Mouse (Mus musculus) midbrain, embryonic 15.5 days (tissue): ENCODE results near the gene Psmc3ip. TPM values are rescaled to one million over a fixed set of nuclear protein-coding genes. Genes with fewer than 3 reads are reported as not detected.

Experiments used
- ATAC-seq: fragments of 200-750 bp; cut with Nextera tagmentation; replicated peaks from 2 replicates; pipeline ENCODE4 v1.8.0; 2017; ENCODE audit warnings: moderate TSS enrichment
- H3K27ac ChIP-seq: fragments of 300-500 bp; sonication (generic); 2 replicates; pipeline ENCODE4 v1.5.1; 2015; ENCODE audit warnings: mild to moderate bottlenecking, inconsistent platforms
- H3K27me3 ChIP-seq: fragments of 300-500 bp; sonication (generic); replicated peaks from 2 replicates; pipeline ENCODE4 v1.6.1; 2015; ENCODE audit warnings: inconsistent platforms
- H3K36me3 ChIP-seq: fragments of 300-500 bp; sonication (generic); replicated peaks from 2 replicates; pipeline ENCODE4 v1.6.1; 2015; ENCODE audit warnings: inconsistent platforms
- H3K4me1 ChIP-seq: fragments of 300-500 bp; sonication (generic); 2 replicates; pipeline ENCODE4 v1.6.1; 2015; ENCODE audit warnings: inconsistent platforms
- H3K4me2 ChIP-seq: fragments of 300-500 bp; sonication (generic); 2 replicates; pipeline ENCODE4 v1.6.1; 2015; ENCODE audit warnings: inconsistent platforms, mild to moderate bottlenecking, moderate library complexity
- H3K4me3 ChIP-seq: fragments of 300-500 bp; sonication (generic); 2 replicates; pipeline ENCODE4 v1.5.1; 2015; ENCODE audit warnings: mild to moderate bottlenecking, inconsistent platforms
- H3K9ac ChIP-seq: fragments of 300-500 bp; sonication (generic); 2 replicates; pipeline ENCODE4 v1.6.1; 2015; ENCODE audit warnings: mild to moderate bottlenecking, inconsistent platforms
- H3K9me3 ChIP-seq: fragments of 300-500 bp; sonication (generic); 2 replicates; pipeline ENCODE4 v1.6.1; 2016; ENCODE audit warnings: inconsistent platforms
- WGBS: fragments of 180-500 bp; shearing (Covaris S2); methylation state at CpG from one replicate; pipeline ENCODE4 v1.1.7; 2015; ENCODE audit warnings: mixed read lengths; 5-methylcytosine and 5-hydroxymethylcytosine counted together
- polyA plus RNA-seq: library from polyadenylated mRNA; unstranded; fragments of >200 nt; fragmentation: Nextera tagmentation; extraction: Ambion mirVana; gene quantifications from 2 replicates; pipeline ENCODE4 v1.2.1, GENCODE M21; 2015

Gene Psmc3ip
- polyA plus RNA-seq, 1 experiment from 2014 or later: 18.3 TPM

GRCm38 (mm10) chr11:101111178-101111577 is 15.9 kb upstream of the Psmc3ip start:
- no peaks in the 10 kb centered on the region for H3K36me3 ChIP-seq
- no peaks in the 10 kb centered on the region for H3K27me3 ChIP-seq
- no peak overlapping the region for H3K27ac ChIP-seq
- H3K4me2 ChIP-seq: no peak overlapping the region
- no peaks in the 10 kb centered on the region for H3K9me3 ChIP-seq
- no peak for ATAC-seq
- H3K9ac ChIP-seq: no peak overlapping the region
- peaks cover 9% of the 10 kb centered on the region for H3K4me1 ChIP-seq
- 93% methylated on average over 4 of the region's 4 CpGs for WGBS
- no peak overlapping the region for H3K4me3 ChIP-seq

- ATAC-seq: no peak
- H3K4me3 ChIP-seq: no peak overlapping the region
- H3K9ac ChIP-seq: no peak overlapping the region
- peaks cover 5% of the 10 kb centered on the region for H3K4me1 ChIP-seq
- no peaks in the 10 kb centered on the region for H3K27me3 ChIP-seq
- H3K9me3 ChIP-seq: no peaks in the 10 kb centered on the region
- H3K27ac ChIP-seq: no peak overlapping the region
- no peak overlapping the region for H3K4me2 ChIP-seq
- H3K36me3 ChIP-seq: no peaks in the 10 kb centered on the region
- WGBS: 69% methylated on average over 5 of the region's 5 CpGs
These were observed 15.5 kb upstream of the Psmc3ip start for GRCm38 (mm10) chr11:101110708-101111107.

DNA sequence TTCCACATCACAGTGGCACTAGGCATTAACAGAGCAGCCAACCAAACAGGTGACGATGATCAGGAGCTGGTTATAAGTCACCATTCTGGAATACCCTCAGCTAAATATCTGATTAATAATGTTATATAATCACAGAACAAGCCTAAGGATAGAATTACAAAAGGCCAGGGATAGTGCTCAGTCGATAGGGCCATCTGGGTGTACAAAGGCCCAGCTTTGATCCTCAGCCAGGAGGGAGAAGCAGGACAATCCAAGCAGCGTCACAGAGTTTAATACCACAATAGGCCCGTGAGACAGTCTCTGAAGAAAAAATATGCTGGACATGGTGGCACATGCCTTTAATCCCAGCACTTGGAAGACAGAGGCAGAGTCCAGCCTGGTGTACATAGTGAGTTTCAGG is 14.1 kb upstream of the Psmc3ip start:
- H3K4me3 ChIP-seq: no peak overlapping the region
- no peak overlapping the region for H3K27ac ChIP-seq
- H3K9me3 ChIP-seq: no peaks in the 10 kb centered on the region
- no peaks in the 10 kb centered on the region for H3K27me3 ChIP-seq
- no peaks in the 10 kb centered on the region for H3K4me1 ChIP-seq
- 54% methylated on average over 4 of the region's 4 CpGs for WGBS
- ATAC-seq: no peak
- 0 out of 2 replicates have a peak, but pooled peaks cover 3% of the 10 kb centered on the region for H3K36me3 ChIP-seq
- H3K9ac ChIP-seq: no peak overlapping the region
- H3K4me2 ChIP-seq: no peak overlapping the region

- Histone ChIP-seq H3K9ac (no peak overlapping the region), H3K4me3 (no peak overlapping the region), H3K27ac (no peak overlapping the region), H3K36me3 (peaks cover 37% of the 10 kb centered on the region), H3K4me2 (no peak overlapping the region), H3K27me3 (no peaks in the 10 kb centered on the region), H3K9me3 (no peaks in the 10 kb centered on the region), H3K4me1 (no peaks in the 10 kb centered on the region)
- no peak for ATAC-seq
- WGBS: 92% methylated on average over 5 of the region's 5 CpGs
These were observed 7.8 kb upstream of the Psmc3ip start for GRCm38 (mm10) chr11:101103011-101103410.

DNA sequence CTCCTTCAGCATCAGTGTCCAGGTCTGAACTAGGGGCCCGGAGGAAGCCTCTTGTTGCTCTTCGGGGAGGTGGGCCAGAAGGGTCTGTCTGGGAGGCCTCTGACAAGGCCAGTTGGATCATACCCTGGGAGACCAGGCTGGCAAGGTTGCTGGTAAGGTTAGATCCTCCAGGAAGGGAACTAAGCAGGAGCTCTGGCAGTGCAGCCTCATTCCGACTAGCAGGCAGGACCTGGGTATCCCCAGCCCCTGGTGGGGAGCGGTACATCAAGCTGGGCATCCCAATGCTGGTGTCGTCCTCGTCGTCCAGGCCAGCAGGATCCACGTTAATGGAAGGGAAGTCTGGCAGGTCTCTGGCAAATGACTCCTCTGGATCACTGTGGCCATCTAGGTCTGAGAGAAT is 3.0 kb upstream of the Psmc3ip start:
- Histone ChIP-seq H3K9me3 (no peaks in the 10 kb centered on the region), H3K4me3 (no peak overlapping the region), H3K36me3 (peaks cover 47% of the 10 kb centered on the region), H3K4me2 (no peak overlapping the region), H3K27ac (no peak overlapping the region), H3K4me1 (peaks cover 13% of the 10 kb centered on the region), H3K27me3 (no peaks in the 10 kb centered on the region), H3K9ac (no peak overlapping the region)
- ATAC-seq: no peak
- 93% methylated on average over 8 of the region's 8 CpGs for WGBS

DNA sequence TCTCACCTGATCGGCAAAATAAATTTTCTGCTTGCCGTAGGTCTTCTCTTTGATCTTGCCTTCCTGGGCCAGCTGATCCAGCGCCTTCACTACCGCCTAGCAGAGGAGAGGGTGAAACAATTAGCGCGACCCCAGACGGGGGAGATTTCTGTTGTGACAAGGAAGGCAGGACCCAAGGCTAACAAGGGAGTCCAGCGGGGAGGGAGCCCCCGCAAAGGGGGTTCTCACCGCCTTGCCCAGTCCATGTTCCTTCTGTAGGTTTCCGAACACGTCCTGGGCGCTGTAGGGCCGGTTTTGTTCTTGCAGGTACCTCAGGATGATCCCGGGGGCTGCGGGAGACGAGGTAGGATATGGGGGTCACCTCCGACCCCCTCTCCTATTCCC is 314 bp downstream of the Psmc3ip start:
- peak; percentile 53 for ATAC-seq
- Histone ChIP-seq H3K9ac (peak overlapping the region; percentile 39), H3K27ac (peak overlapping the region; percentile 90), H3K4me3 (peak overlapping the region; percentile 68), H3K4me2 (peak overlapping the region; percentile 84), H3K9me3 (no peaks in the 10 kb centered on the region), H3K4me1 (peaks cover 13% of the 10 kb centered on the region), H3K36me3 (peaks cover 58% of the 10 kb centered on the region), H3K27me3 (no peaks in the 10 kb centered on the region)
- 1% methylated on average over 18 of the region's 18 CpGs for WGBS

DNA sequence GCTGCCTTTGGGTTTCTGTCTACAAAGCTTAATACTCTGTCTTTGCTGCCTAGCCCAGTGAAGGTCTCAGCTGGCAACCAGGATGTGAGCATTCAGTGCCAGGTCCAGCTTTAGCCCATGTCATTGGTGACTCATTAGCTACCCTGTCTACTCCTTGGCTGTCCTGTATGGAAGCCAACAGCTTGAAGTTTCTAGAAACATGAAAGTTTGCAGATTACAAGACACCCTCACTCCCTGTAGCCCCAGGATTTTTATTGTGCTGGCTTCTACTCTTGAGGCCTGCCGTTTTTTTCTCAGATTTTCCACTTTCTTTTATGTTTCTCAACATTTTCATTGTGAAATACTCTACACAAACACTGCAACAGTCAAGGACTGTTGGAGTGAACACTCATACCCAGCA is 5.3 kb downstream of the Psmc3ip start:
- Histone ChIP-seq H3K36me3 (peaks cover 35% of the 10 kb centered on the region), H3K9me3 (no peaks in the 10 kb centered on the region), H3K4me3 (no peak overlapping the region), H3K27ac (no peak overlapping the region), H3K4me2 (no peak overlapping the region), H3K4me1 (peaks cover 34% of the 10 kb centered on the region), H3K9ac (no peak overlapping the region), H3K27me3 (no peaks in the 10 kb centered on the region)
- 88% methylated on average over 1 of the region's 1 CpGs for WGBS
- no peak for ATAC-seq

GRCm38 (mm10) chr11:101087682-101088055 is 7.6 kb downstream of the Psmc3ip start:
- peak overlapping the region; percentile 73 for H3K9ac ChIP-seq
- H3K36me3 ChIP-seq: peaks cover 30% of the 10 kb centered on the region
- peak overlapping the region; percentile 80 for H3K4me2 ChIP-seq
- ATAC-seq: no peak
- H3K9me3 ChIP-seq: no peaks in the 10 kb centered on the region
- WGBS: 12% methylated on average over 8 of the region's 8 CpGs
- peak overlapping the region; percentile 73 for H3K4me3 ChIP-seq
- peak overlapping the region; percentile 85 for H3K27ac ChIP-seq
- H3K4me1 ChIP-seq: peaks cover 36% of the 10 kb centered on the region
- no peaks in the 10 kb centered on the region for H3K27me3 ChIP-seq

DNA sequence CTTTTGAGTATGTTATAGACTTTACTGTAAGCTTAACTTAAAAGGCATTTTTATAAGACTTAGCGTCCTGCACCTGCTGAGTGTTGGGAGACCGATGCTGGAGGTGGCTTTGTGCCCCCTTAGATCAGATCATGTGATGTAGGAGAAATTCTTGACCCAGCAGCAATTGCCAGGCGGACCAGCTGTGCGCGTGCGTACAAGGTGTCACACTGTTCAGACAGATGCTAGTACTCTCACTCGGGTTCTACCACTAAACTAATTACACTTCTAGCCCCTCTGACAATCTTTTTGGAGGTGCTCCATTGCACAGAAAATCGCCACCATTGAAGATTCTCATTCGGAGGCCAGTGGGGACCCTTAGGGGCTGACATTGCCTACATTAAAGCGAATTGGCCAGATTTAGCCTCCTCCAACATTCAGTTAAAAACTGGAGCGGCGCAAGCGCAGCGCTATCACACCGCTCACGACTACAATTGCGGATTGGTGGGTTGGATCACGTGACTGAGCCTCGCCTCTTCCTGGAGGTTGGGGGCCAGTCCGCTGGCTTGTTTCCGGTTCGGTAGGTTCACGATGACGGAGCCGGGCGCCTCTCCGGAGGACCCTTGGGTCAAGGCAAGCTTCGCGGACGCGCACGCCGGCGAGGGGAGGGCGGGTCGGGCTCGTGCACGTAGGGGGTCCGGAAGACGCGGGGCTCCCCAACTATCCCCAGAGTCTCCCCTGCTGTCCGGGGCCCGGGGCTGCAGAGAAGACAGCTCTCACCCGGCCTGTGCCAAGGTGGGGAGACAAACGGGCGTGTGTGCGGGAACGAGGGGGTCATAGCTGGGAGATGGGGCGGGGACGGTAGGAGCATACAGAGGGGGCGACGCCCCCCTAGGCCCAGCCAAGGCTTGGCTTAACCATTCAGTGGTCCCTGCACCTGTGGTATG is 8.2 kb downstream of the Psmc3ip start, which contains the start of gene Mlx:
Gene Mlx, plus strand, starts transcription at position 522 of the 926 bp plus-strand sequence.
- Histone ChIP-seq H3K4me1 (peaks cover 38% of the 10 kb centered on the region), H3K4me3 (peak within 1 kb of the TSS; percentile 73), H3K4me2 (peak within 1 kb of the TSS; percentile 80), H3K27ac (peak within 1 kb of the TSS; percentile 85), H3K36me3 (peaks cover 26% of the 10 kb centered on the region), H3K9me3 (no peaks in the 10 kb centered on the region), H3K27me3 (no peaks in the 10 kb centered on the region), H3K9ac (peak within 1 kb of the TSS; percentile 73)
- 2% methylated on average over 51 of the region's 52 CpGs for WGBS
- ATAC-seq: peak; percentile 85

DNA sequence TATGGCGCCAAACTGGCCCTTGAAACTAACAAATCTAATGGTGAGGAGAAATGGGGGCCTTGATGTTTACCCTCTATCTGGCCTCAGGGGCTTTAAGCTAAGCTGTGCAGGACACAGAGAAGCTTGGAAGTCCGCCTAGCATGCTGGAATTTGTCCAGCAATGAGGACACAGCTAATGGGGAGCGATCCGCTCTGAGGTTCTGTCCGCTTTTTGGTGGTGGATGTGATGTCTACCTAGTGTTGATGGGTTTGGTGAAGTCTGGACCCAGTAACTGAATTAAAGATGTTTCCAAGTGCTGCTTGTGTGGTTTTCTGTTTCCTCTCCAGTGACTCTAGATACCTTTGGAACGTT is 8.9 kb downstream of the Psmc3ip start:
- Histone ChIP-seq H3K9me3 (no peaks in the 10 kb centered on the region), H3K36me3 (peaks cover 21% of the 10 kb centered on the region), H3K27me3 (no peaks in the 10 kb centered on the region), H3K4me1 (peaks cover 45% of the 10 kb centered on the region), H3K4me3 (peak overlapping the region; percentile 73; the same call in 1 of the 2 replicates), H3K9ac (peak overlapping the region; percentile 73), H3K27ac (peak overlapping the region; percentile 85), H3K4me2 (peak overlapping the region; percentile 80)
- ATAC-seq: no peak
- 83% methylated on average over 6 of the region's 6 CpGs for WGBS

DNA sequence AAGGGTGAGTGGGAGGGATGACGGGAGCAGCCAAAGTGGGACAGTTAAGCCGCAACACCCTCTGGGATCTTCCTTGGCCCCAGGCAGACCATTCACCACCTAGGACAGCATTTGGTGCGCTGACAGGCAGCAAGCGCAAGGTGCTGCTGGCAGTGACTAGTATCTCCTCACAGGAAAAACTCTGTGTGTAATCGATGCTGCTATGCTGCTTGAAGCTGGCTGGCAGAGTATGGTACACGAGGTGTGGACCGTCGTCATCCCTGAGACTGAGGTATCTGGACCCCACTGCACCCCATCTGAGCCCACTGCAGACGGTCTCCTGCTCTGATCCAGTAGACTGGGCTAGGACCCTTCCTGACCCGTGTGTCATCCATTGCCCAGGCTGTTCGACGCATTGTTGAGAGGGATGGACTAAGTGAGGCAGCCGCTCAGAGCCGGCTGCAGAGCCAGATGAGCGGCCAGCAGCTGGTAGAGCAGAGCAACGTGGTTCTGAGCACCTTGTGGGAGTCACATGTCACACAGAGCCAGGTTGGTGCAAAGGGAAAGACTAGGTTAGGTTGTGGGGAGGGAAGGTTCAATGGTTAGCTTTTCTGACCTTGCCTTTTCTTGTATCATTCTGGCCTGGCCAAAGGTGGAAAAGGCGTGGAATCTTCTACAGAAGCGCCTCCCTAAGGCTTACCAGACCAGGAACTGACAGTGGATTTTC is 9.5 kb downstream of the Psmc3ip start:
- H3K36me3 ChIP-seq: peaks cover 16% of the 10 kb centered on the region
- 93% methylated on average over 18 of the region's 18 CpGs for WGBS
- H3K27ac ChIP-seq: no peak overlapping the region; the same call in 1 of the 2 replicates
- H3K4me2 ChIP-seq: no peak overlapping the region
- peaks cover 45% of the 10 kb centered on the region for H3K4me1 ChIP-seq
- H3K9me3 ChIP-seq: no peaks in the 10 kb centered on the region
- no peak overlapping the region for H3K4me3 ChIP-seq
- 0 out of 2 replicates have a peak overlapping the region, but pooled peaks have one; percentile 73 for H3K9ac ChIP-seq
- peaks cover 4% of the 10 kb centered on the region for H3K27me3 ChIP-seq
- no peak for ATAC-seq

DNA sequence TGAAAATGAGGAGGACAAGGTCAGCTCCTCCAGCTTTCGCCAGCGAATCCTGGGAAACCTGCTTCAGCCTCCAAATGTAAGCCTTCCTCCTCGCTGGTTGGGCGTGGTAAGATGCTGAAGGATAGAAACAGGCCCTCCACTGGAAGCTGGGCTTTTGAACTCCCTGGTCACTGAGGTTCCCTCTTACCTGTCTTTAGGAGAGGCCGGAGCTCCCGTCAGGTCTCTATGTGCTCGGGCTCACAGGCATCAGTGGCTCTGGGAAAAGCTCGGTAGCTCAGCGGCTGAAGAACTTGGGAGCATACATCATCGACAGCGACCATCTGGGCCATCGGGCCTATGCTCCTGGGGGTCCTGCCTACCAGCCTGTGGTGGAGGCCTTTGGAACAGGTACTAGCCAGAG is 10.4 kb downstream of the Psmc3ip start:
- Histone ChIP-seq H3K27me3 (peaks cover 14% of the 10 kb centered on the region), H3K9ac (no peak overlapping the region), H3K4me1 (peaks cover 45% of the 10 kb centered on the region), H3K9me3 (no peaks in the 10 kb centered on the region), H3K27ac (no peak overlapping the region), H3K36me3 (peaks cover 8% of the 10 kb centered on the region), H3K4me2 (no peak overlapping the region), H3K4me3 (no peak overlapping the region)
- ATAC-seq: no peak
- WGBS: 91% methylated on average over 12 of the region's 12 CpGs
